Mouse (Mus musculus): Measurements from ENCODE around the gene Prn.

Gene Prn

DNA sequence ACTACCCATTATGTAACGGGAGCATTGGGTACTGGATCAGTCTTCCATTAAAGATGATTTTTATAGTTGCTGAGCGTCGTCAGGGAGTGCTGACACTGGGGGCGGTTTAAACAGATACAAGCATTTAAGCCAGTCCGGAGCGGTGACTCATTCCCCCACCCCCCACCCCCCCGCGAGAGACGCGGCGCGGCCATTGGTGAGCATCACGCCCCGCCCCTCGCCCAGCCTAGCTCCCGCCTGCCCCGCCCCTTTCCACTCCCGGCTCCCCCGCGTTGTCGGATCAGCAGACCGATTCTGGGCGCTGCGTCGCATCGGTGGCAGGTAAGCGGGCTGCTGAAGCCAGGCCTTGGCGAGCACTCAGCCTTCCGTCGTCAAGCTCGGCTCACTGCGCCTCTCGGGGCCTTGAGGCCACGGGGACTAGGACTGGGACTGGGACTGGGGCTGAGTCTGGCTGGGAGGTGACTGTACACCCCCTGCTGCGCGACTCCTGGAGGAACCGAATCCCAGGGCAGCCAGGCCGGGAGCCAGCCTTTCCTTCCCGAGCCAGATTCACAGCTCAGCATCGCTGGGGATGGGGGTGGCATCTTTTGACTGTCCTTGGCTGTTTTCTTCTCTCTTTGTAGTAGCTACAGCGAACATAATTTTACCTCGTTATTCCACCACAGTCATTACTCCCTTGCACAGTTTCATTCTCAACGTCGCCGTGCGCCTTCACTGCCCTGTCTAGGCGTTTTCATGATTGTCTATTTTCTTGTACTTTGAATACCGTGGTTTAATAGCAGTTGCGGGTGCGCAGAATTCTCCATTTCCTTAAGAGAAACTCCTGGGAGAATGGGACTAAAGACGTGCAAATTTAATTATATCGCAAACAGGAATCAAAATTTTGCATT, at the start of gene Prn, which contains the start of gene Prnp:
Prn (plus strand) TSS at position 275 of the 890 bp plus-strand sequence.
Prnp (plus strand) TSS at position 246 of the 890 bp plus-strand sequence.
- peak; percentile 96 for DNase-seq (ENCODE audit: extremely low read depth, insufficient read length, low spot score)

DNA sequence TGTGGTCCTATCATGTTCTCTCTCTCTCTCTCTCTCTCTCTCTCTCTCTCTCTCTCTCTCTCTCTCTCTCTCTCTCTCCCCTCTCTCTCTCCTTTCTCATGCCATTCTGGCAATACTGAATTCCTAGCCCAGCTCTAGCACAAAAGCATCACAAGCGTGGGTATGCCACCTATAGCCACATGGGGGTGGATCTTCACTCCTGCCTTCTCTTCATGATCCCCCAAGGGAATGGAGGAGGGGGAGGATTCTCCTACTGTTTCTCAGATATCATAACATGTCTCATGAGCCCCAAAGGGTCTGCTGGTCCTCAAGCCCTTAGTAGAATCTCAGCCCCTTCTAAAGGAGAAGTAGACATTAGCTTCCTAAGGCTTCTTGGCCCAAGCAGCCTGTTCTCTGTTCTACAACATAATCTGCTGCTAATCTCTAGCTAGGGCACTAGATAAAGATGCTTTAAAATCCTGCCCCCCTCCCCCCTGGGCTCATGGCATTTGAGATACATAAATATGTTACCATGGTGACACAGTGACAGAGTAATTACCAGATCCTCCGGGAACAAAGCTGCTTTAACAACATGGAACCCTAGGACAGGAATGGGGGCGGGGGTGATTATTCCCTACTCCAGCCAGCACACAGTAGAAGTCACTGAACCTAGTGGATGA, 47.0 kb upstream of the Prn start:
- DNase-seq (ENCODE audit: extremely low read depth, insufficient read length, low spot score) = no peak

- no peak for DNase-seq (ENCODE audit: extremely low read depth, insufficient read length, low spot score)
Measured at GRCm38 (mm10) chr2:131863472-131863871, 46.3 kb upstream of the Prn start.

- DNase-seq (ENCODE audit: extremely low read depth, insufficient read length, low spot score) = no peak
Measured at GRCm38 (mm10) chr2:131864262-131864796, 45.4 kb upstream of the Prn start.

DNA sequence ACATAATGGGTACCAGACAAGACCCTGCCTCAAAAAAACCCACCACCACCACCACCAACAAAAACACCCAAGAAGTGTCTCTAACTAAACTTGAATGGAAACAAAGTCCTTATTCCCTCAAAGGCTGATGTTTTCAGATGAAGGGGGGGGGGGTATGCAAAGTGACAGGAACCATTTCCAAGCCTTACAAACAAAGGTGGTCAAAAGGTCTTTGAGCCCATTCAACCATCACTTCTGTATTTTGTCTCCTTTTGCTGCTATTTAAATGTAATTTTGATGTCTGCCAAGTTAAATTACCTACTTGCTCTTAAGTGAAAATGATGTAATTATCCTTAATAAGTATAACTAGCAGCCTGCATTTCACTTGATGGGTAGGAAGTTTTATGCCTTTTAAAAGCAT, 43.1 kb upstream of the Prn start:
- no peak for DNase-seq (ENCODE audit: extremely low read depth, insufficient read length, low spot score)

GRCm38 (mm10) chr2:131868983-131869382, 40.8 kb upstream of the Prn start:
- DNase-seq (ENCODE audit: extremely low read depth, insufficient read length, low spot score) = no peak

DNA sequence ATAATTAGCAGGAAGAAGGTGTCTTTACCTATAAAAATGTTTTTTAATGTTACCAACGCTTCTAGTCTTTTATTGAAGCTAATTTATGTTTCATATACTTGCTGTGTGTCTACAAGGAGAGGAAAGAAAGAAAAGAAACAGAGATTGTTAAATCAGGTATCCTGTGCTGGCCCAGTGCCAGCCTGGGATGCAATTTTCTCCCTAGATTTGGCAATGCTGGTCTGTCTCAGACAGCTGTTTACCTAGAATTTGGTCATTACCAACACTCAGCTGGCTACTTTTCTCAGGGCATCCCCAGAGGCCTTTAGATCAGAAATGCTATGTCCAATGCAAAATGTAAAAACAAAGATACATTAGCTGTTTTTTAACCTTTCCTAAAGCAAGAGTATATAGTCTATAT, 36.4 kb upstream of the Prn start:
- DNase-seq (ENCODE audit: extremely low read depth, insufficient read length, low spot score) = no peak

GRCm38 (mm10) chr2:131876551-131877265, 33.0 kb upstream of the Prn start:
- no peak for DNase-seq (ENCODE audit: extremely low read depth, insufficient read length, low spot score)

- no peak for DNase-seq (ENCODE audit: extremely low read depth, insufficient read length, low spot score)
Measured at GRCm38 (mm10) chr2:131881766-131882165, 28.0 kb upstream of the Prn start.

DNA sequence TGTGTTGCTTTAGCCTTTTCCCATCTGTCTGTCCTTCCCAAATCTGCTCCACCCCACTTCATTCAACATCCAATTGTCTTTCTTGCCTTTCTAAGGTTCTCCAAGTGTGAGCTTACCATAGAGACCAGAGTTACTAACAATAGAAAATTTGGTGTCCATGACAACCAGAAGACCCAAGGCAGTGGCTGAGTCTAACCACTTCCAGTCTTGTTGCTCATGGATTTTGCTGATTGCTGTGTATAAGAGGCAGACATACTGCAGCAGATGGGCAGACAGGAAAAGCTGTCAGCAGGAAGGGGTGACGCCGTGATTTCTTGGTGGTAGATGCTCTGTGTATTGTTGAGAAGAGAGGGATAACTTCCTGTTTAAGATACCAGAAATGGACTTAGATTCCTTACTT, 26.6 kb upstream of the Prn start:
- DNase-seq (ENCODE audit: extremely low read depth, insufficient read length, low spot score) = no peak

GRCm38 (mm10) chr2:131886503-131887160, 23.1 kb upstream of the Prn start:
- DNase-seq (ENCODE audit: extremely low read depth, insufficient read length, low spot score) = no peak

- DNase-seq (ENCODE audit: extremely low read depth, insufficient read length, low spot score) = peak; percentile 19
Measured at GRCm38 (mm10) chr2:131888233-131888632, 21.5 kb upstream of the Prn start.

DNA sequence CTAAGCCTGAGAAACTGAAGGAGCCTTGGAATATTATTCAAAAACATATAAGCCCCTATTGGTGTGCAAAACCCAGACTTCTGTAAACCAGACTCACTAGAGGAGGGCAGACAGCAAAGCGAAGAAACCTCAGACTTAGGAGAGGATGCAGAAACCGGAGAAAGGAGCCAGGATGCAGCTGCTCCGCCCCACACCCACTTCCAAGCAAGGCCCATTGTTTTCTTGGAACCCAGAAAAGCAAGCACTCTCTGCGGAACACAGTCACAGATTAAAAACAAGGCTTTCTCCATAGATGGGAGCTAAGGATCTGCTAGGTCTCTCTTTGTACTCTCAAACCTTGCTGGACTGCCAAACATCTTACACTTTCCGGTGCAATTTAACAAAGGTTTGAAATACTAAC, 17.2 kb upstream of the Prn start:
- no peak for DNase-seq (ENCODE audit: extremely low read depth, insufficient read length, low spot score)

- no peak for DNase-seq (ENCODE audit: extremely low read depth, insufficient read length, low spot score)
Measured at GRCm38 (mm10) chr2:131895106-131895505, 14.7 kb upstream of the Prn start.

DNA sequence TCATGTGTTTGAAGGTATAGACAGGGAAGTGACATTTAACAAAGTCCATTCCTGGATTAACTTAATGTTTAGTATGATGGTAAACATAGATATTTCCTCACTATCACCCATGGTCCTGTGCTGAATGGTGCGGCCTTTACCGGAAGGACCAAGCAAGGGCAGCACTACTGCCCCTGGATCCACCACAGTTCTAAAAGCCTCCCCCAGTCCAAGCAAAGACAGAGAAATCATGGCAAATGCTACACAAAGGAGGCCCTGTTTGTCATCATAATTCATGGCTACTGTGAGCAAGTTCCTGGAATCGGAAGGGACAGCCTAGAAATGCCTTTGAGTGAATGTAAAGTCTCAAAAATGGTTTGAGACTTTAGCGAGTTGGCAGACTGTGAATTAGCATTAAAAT, 13.7 kb upstream of the Prn start:
- DNase-seq (ENCODE audit: extremely low read depth, insufficient read length, low spot score) = no peak

- DNase-seq (ENCODE audit: extremely low read depth, insufficient read length, low spot score) = no peak
Measured at GRCm38 (mm10) chr2:131897336-131898109, 12.2 kb upstream of the Prn start.

- DNase-seq (ENCODE audit: extremely low read depth, insufficient read length, low spot score) = no peak
Measured at GRCm38 (mm10) chr2:131902423-131902822, 7.3 kb upstream of the Prn start.

GRCm38 (mm10) chr2:131902867-131903266, 6.9 kb upstream of the Prn start:
- DNase-seq (ENCODE audit: extremely low read depth, insufficient read length, low spot score) = peak; percentile 75

GRCm38 (mm10) chr2:131905025-131905424, 4.7 kb upstream of the Prn start:
- no peak for DNase-seq (ENCODE audit: extremely low read depth, insufficient read length, low spot score)

DNA sequence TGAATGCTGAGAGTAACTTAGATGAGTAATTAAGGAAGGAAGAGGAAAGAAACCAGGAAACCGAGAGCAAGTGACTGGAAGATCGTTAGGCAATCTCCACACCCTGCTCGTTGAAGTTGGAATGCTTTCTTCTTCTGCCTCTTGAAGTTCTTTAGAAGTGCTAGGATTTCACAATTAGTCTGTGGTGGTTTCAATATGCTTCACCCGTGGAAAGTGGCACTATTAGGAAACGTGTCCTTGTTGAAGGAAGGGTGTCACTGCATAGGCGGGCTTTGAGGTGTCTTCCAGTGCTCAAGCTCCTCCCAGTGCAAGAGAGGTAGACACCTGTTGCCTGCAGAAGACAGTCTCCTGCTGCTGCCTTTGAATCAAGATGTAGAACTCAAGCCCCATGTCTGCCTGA, 4.0 kb upstream of the Prn start:
- no peak for DNase-seq (ENCODE audit: extremely low read depth, insufficient read length, low spot score)
